Mouse (Mus musculus) heart, adult 8-10 months (tissue): ENCODE data around the gene Cmtm2a. TPM values are rescaled to one million over a fixed set of nuclear protein-coding genes. Genes with fewer than 3 reads are reported as not detected.
"Not testable (repeated sequence)": the region's sequence is repeated elsewhere in the genome, so short reads cannot be mapped to it uniquely, and the experiment has no call there.

ENCODE experiments used
- DNase-seq: peaks from one replicate; pipeline ENCODE4 v3.0.0; 2022; ENCODE audit warnings: low spot score
- total RNA-seq, 4 experiments: library from RNA; stranded (reverse); gene quantifications; 2 replicates each; pipeline ENCODE4 v1.2.4; 2022

Cmtm2a gene
- total RNA-seq, 4 experiments from 2014 or later = not detected

- not testable (repeated sequence) for DNase-seq
Measured at GRCm38 (mm10) chr8:104301577-104301976, 8.6 kb upstream of the Cmtm2a start.

DNA sequence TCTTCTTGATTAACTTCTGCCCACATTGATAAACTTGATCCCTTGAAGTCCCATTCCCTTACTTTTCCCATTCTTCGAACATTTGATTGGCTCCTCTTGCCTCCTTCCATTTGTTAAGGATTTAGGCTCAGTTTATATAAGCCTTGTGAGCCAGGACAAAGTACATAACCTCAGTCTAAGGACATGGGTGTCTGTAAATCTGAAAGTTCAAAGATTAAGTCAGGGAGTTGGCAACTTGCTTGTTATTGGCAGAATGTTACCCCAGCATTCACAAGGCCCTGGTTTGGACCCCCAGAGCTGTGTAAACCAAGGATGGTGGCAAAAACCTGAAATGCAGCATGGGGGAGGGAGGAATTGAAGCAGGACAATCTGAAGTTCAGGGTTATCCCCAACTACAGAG is 1.4 kb upstream of the Cmtm2a start:
- DNase-seq = no peak

DNA sequence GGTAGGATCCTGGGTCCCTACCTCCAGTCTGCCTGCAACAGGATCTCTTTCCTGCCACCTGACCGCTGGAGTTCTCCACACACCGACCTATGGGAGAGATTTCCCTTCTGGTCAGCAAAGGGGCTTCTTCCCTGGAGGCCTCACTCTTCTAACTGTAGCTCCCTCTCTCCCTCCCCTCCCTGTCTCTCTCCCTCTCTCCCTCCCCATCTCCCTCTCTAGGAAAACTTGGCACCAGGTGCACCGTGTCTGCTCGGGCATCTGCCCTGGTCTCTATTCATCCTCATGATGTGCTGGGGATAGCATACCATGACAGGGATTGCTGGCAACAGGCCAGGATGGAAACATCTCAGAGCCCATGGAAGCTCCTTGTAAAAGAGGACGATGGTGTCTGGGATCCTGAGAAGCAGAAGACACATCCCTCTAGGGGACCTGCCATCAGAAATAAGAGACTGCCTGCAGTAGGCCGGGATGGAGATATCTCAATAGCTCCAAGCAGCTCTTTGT is 24.0 kb downstream of the Cmtm2a start:
- DNase-seq = no peak

GRCm38 (mm10) chr8:104268368-104268767 is 24.6 kb downstream of the Cmtm2a start:
- no peak for DNase-seq

GRCm38 (mm10) chr8:104264271-104264935 is 28.6 kb downstream of the Cmtm2a start:
- not testable (repeated sequence) for DNase-seq

- not testable (repeated sequence) for DNase-seq
Measured at GRCm38 (mm10) chr8:104261802-104262201, 31.2 kb downstream of the Cmtm2a start.

DNA sequence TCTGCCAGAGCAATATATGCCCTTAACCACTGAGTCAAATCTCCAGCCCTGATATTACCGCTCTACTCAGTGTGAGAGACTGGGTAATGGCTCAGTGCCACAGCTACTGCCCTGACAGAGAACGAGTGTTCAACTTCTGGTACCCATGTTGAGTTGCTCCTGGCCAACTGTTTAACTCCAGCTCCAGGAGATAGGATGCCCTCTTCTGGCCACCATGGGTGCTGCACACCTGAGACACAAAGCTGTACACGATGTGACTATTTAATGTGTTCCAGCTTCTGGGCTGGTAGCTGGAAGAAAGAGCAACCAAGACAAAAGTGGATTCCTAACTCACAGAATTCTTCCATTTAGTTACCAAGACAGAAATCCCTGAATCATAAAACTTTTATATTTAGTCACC is 40.0 kb downstream of the Cmtm2a start:
- DNase-seq = no peak

DNA sequence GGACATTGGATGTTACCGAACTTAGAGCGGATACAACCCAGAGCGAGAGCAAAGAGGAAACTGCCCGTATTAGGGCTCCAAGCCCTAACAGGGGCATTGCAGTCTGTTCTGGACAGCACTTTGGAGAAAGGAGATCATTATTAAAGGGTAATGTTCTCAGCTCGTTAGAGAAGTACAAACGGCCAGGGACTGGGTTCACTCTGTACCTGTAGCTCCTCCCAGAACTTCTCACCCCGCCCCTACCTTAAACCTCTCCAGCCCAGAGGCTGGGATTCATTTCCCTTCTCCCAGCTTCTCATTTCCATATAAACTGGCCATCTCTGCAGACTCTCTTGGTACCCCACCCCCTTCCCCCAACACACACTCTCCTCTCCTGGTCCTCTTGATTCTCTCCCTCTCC is 41.5 kb downstream of the Cmtm2a start:
- no peak for DNase-seq

DNA sequence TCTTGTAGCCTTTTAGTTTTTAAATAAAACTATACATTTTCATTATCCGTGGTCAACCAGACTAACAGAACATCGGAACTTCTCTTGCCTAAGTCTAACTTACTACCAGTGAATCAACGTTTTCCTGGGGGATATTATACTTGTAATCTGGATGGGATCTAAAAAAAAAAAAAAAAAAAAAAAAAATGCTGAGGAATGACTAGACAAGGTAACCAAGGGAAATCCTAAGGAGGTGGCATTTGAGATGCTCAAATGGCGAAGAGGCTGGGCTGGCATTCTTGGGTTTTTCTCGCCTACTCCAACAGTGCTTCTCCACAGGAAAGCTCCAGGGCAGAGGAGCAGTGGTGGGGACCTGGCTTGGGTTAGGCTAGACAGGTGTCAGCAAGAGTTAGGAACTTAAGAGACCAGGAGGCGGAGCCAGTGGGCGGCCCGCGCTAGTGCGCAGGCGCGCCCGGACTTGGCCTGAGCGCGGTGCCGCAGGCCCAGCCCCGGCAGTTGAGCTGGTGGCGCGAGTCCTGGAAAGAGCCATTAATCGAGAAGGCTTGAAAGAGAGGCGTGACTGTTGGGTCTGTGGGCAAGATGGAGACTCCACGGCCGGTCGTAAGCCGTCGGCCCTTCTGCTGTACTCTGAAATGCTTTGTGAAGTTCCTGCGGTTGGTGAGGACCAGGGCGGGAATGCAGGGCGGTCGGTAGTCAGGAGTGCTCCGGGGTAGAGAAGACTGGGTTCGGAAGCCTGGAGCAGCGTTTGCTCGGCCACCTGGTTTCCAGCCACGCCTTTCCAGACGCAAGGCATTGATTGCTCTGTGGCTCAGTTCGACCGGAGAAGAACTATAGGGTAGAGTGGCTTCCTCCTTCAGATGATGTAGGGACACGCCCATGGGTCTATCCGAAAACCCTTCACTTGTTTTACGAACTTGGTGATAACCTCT is 42.3 kb downstream of the Cmtm2a start, which contains the start of gene Cklf:
TSS of gene Cklf (plus strand) at position 423 of the 929 bp plus-strand sequence.
- peak; percentile 84 for DNase-seq

- DNase-seq = no peak
Measured at GRCm38 (mm10) chr8:104249442-104249996, 43.5 kb downstream of the Cmtm2a start.

DNA sequence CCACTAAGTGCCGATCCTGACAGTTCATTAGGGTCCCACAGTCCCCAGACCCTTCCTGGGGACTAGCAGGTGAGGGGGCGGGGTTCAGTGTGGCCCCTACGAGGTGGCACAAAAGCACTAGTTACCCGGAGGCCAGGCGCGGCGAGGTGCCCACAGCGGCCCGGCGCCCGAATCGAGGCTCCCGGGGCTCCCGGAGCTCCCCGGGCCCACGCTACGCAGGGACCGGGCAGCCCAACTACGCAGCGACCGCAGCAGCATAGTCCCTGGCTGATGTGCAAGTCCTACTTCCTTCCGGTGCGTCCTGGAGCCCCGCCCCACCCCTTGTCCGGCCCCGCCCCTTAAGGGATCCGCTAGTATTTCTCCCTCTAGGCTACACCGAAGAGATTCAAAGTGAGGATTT is 44.7 kb downstream of the Cmtm2a start, which contains the start of gene Tk2:
TSS of gene Tk2 (minus strand) at position 283 of the 400 bp plus-strand sequence.
- DNase-seq = peak; percentile 70

GRCm38 (mm10) chr8:104247908-104248275 is 45.1 kb downstream of the Cmtm2a start:
- DNase-seq = no peak

GRCm38 (mm10) chr8:104247054-104247907 is 45.7 kb downstream of the Cmtm2a start:
- DNase-seq = peak; percentile 36

GRCm38 (mm10) chr8:104246621-104247020 is 46.4 kb downstream of the Cmtm2a start:
- no peak for DNase-seq

GRCm38 (mm10) chr8:104242038-104242644 is 50.8 kb downstream of the Cmtm2a start:
- no peak for DNase-seq

DNA sequence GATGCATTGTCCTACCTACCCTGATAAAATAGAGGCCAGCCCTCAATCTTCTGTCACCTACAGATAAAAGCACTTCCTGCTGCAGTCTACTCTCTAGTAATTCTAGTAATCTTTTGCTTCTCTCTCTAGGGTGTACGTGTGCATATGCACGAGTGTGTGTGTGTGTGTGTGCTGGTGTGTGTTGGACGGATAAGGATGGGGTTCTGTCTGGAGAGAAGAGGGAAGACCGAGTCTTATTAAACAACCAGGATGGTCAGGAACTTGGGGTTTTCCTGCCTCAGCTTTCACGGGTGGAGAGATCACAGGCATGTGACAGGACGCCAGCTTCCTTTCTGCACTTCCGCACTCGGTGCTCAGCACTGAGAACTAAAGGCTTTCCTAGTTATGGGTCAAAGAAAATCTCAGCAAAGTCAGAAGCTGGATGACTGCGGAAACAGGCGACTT is 53.5 kb downstream of the Cmtm2a start:
- peak; percentile 15 for DNase-seq

GRCm38 (mm10) chr8:104234573-104234972 is 58.4 kb downstream of the Cmtm2a start:
- DNase-seq = no peak

GRCm38 (mm10) chr8:104232919-104233318 is 60.1 kb downstream of the Cmtm2a start:
- DNase-seq = no peak

DNA sequence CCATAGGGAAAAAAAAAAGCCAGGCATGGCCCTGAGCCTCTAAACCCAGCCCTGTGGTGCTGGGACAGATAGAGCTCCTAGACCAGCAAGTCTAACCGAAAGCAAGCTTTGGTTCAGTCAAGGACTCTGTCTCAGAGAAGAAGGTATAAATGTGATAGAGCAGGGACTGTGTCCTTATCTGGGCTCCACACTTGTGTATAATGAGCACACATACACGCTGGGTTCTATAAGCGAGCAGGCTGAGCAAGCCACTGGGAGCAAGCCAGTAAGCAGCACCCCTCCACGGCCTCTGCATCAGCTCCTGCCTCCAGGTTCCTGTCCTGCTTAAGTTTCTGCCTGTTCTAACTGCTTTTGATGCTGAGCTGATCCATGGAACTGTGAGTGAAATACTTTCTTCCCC is 60.9 kb downstream of the Cmtm2a start:
- no peak for DNase-seq
